Mouse (Mus musculus) gastrocnemius, postnatal 10 days (tissue): ENCODE measurements around the gene Patz1. TPM values are rescaled to one million over a fixed set of nuclear protein-coding genes. Genes with fewer than 3 reads are reported as not detected.
A peak's percentile ranks its signal among the peaks of the same experiment; 100 is the strongest.

Source experiments
- DNase-seq: peaks from one replicate; pipeline ENCODE4 v3.0.0; 2021; ENCODE audit warnings: mixed read lengths
- total RNA-seq, 2 experiments: library from RNA; stranded (reverse); gene quantifications; 2 replicates each; pipeline ENCODE4 v1.2.3; 2021

Patz1 gene
- total RNA-seq, 2 experiments from 2014 or later, result 19.5 to 21.0 TPM

GRCm38 (mm10) chr11:3330566-3330965 lies 41.9 kb downstream of the Patz1 start:
- peak; percentile 84 for DNase-seq

- no peak for DNase-seq
These were observed 42.5 kb downstream of the Patz1 start for GRCm38 (mm10) chr11:3330991-3331750.

- DNase-seq, result peak; percentile 86
These were observed 43.3 kb downstream of the Patz1 start for GRCm38 (mm10) chr11:3331756-3332642.

GRCm38 (mm10) chr11:3333111-3333695 lies 44.5 kb downstream of the Patz1 start:
- no peak for DNase-seq

- no peak for DNase-seq
These were observed 45.6 kb downstream of the Patz1 start for GRCm38 (mm10) chr11:3334141-3334710.

GRCm38 (mm10) chr11:3334711-3335316 lies 46.1 kb downstream of the Patz1 start:
- DNase-seq, result no peak

GRCm38 (mm10) chr11:3335651-3336216 lies 47.1 kb downstream of the Patz1 start:
- peak; percentile 48 for DNase-seq

- DNase-seq, result no peak
These were observed 47.9 kb downstream of the Patz1 start for GRCm38 (mm10) chr11:3336602-3337001.

GRCm38 (mm10) chr11:3337173-3337955 lies 48.7 kb downstream of the Patz1 start:
- DNase-seq, result peak; percentile 39

- no peak for DNase-seq
These were observed 49.3 kb downstream of the Patz1 start for GRCm38 (mm10) chr11:3337961-3338360.

- no peak for DNase-seq
These were observed 52.8 kb downstream of the Patz1 start for GRCm38 (mm10) chr11:3341476-3341875.

GRCm38 (mm10) chr11:3344916-3345315 lies 56.2 kb downstream of the Patz1 start:
- DNase-seq, result no peak

GRCm38 (mm10) chr11:3346351-3346750 lies 57.7 kb downstream of the Patz1 start:
- DNase-seq, result no peak

- peak; percentile 91 for DNase-seq
These were observed 58.6 kb downstream of the Patz1 start for GRCm38 (mm10) chr11:3347091-3347834.

- no peak for DNase-seq
These were observed 59.1 kb downstream of the Patz1 start for GRCm38 (mm10) chr11:3347835-3348195.

- DNase-seq, result no peak
These were observed 60.1 kb downstream of the Patz1 start for GRCm38 (mm10) chr11:3348576-3349342.

- no peak for DNase-seq
These were observed 60.6 kb downstream of the Patz1 start for GRCm38 (mm10) chr11:3349343-3349695.

- DNase-seq, result no peak
These were observed 63.5 kb downstream of the Patz1 start for GRCm38 (mm10) chr11:3352131-3352530.

- no peak for DNase-seq
These were observed 64.4 kb downstream of the Patz1 start for GRCm38 (mm10) chr11:3352990-3353585.
